ENCODE assay signal across 21 mouse cellular contexts in the genomic region with DNA sequence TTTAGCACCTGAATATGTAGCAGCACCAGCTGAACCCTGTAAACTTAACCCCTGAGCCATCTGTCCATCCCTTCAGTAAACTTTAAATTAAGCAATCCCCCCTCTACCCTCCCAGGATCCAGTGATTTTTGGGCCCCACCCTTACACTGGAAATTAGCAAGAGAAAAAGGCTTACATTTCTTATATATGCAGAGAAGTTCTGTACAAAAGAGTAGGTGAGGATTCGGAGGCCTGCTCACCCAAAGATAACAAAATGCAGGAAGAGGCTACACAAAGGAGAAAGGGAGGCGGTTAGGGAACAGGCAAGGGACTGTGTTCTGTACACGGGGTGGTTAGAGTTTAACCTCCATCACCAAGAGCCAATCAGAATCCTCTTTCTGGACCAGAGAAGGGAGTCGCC.
"Had no signal": no experiment of that assay in that cellular context is flagged by ENCODE, and none has a peak within 500 bp of the region (broad histone marks: within the 10 kb centered on the region; RNA-seq: fewer than 3 reads in every experiment).

No protein-coding gene starts in this region.

- H3K4me1 ChIP-seq: limb, embryonic 15.5 days; liver, embryonic 12.5 days had no signal

- H3K36me3 ChIP-seq: heart, embryonic 10.5 days; heart, embryonic 12.5 days; hindbrain, embryonic 13.5 days; hindbrain, embryonic 15.5 days; kidney, embryonic 15.5 days; limb, embryonic 15.5 days; liver, embryonic 12.5 days had no signal

- H3K27me3 ChIP-seq: heart, embryonic 12.5 days; hindbrain, embryonic 13.5 days; hindbrain, embryonic 15.5 days; kidney, embryonic 15.5 days; limb, embryonic 13.5 days; limb, embryonic 15.5 days had no signal

- H3K9me3 ChIP-seq: heart, embryonic 10.5 days; heart, embryonic 12.5 days; hindbrain, embryonic 13.5 days; hindbrain, embryonic 15.5 days; kidney, embryonic 15.5 days; limb, embryonic 13.5 days; limb, embryonic 15.5 days; liver, embryonic 12.5 days had no signal

- H3K4me3 ChIP-seq: gastrocnemius, adult 2 months; heart, embryonic 10.5 days; heart, embryonic 12.5 days; hindbrain, embryonic 13.5 days; hindbrain, embryonic 15.5 days; kidney, embryonic 15.5 days; limb, embryonic 13.5 days; limb, embryonic 15.5 days; liver, embryonic 12.5 days had no signal

- DNase-seq: gastrocnemius, adult 2 months; gastrocnemius, postnatal 10 days; gastrocnemius, postnatal 25 days; heart, adult 18-20 months; heart, postnatal 10 days; kidney, adult 11 months; kidney, adult 2 months; kidney, adult 9 months; kidney, postnatal 14 days; kidney, postnatal 36 days; layer of hippocampus, adult 9-11 months; left cerebral cortex, postnatal 4 days; lung, adult 18-20 months had no signal
